Mouse (Mus musculus) forebrain, embryonic 15.5 days (tissue): ENCODE measurements around the gene Hmx1. TPM values are rescaled to one million over a fixed set of nuclear protein-coding genes. Genes with fewer than 3 reads are reported as not detected.

Source experiments
- ATAC-seq: fragments of 200-750 bp; cut with Nextera tagmentation; replicated peaks from 2 replicates; pipeline ENCODE4 v1.8.0; 2017; ENCODE audit warnings: mild to moderate bottlenecking, moderate TSS enrichment, moderate library complexity
- H3K27ac ChIP-seq: fragments of 300-500 bp; sonication (generic); replicated peaks from 2 replicates; pipeline ENCODE4 v1.5.1; 2015; ENCODE audit warnings: mild to moderate bottlenecking, inconsistent platforms
- H3K27me3 ChIP-seq: fragments of 300-500 bp; sonication (generic); 2 replicates; pipeline ENCODE4 v1.6.1; 2015; ENCODE audit warnings: inconsistent platforms
- H3K36me3 ChIP-seq: fragments of 300-500 bp; sonication (generic); 2 replicates; pipeline ENCODE4 v1.6.1; 2015; ENCODE audit warnings: mild to moderate bottlenecking, inconsistent platforms
- H3K4me1 ChIP-seq: fragments of 300-500 bp; sonication (generic); 2 replicates; pipeline ENCODE4 v1.6.1; 2015; ENCODE audit warnings: inconsistent platforms
- H3K4me2 ChIP-seq: fragments of 300-500 bp; sonication (generic); replicated peaks from 2 replicates; pipeline ENCODE4 v1.6.1; 2015; ENCODE audit warnings: mild to moderate bottlenecking, inconsistent platforms
- H3K4me3 ChIP-seq: fragments of 300-500 bp; sonication (generic); 2 replicates; pipeline ENCODE4 v1.5.1; 2015; ENCODE audit warnings: mild to moderate bottlenecking, inconsistent platforms
- H3K9ac ChIP-seq: fragments of 300-500 bp; sonication (generic); replicated peaks from 2 replicates; pipeline ENCODE4 v1.6.1; 2015; ENCODE audit warnings: mild to moderate bottlenecking, inconsistent platforms
- H3K9me3 ChIP-seq: fragments of 300-500 bp; sonication (generic); 2 replicates; pipeline ENCODE4 v1.6.1; 2016; ENCODE audit warnings: inconsistent platforms
- WGBS: fragments of 180-500 bp; shearing (Covaris S2); methylation state at CpG from one replicate; pipeline ENCODE4 v1.1.7; 2015; ENCODE audit warnings: mixed read lengths; 5-methylcytosine and 5-hydroxymethylcytosine counted together
- polyA plus RNA-seq: library from polyadenylated mRNA; unstranded; fragments of >200 nt; fragmentation: Nextera tagmentation; extraction: Ambion mirVana; gene quantifications from 2 replicates; pipeline ENCODE4 v1.2.1, GENCODE M21; 2015

Hmx1 gene
- polyA plus RNA-seq, 1 experiment from 2014 or later: not detected

- peaks cover 27% of the 10 kb centered on the region for H3K4me1 ChIP-seq
- no peak overlapping the region for H3K9ac ChIP-seq
- no peak overlapping the region for H3K27ac ChIP-seq
- no peaks in the 10 kb centered on the region for H3K36me3 ChIP-seq
- 10% methylated on average over 3 of the region's 3 CpGs for WGBS
- no peak for ATAC-seq
- H3K27me3 ChIP-seq: peaks cover 100% of the 10 kb centered on the region
- no peak overlapping the region for H3K4me2 ChIP-seq
- H3K9me3 ChIP-seq: no peaks in the 10 kb centered on the region
- H3K4me3 ChIP-seq: no peak overlapping the region
These were observed 1.0 kb downstream of the Hmx1 start for GRCm38 (mm10) chr5:35389915-35390314.

DNA sequence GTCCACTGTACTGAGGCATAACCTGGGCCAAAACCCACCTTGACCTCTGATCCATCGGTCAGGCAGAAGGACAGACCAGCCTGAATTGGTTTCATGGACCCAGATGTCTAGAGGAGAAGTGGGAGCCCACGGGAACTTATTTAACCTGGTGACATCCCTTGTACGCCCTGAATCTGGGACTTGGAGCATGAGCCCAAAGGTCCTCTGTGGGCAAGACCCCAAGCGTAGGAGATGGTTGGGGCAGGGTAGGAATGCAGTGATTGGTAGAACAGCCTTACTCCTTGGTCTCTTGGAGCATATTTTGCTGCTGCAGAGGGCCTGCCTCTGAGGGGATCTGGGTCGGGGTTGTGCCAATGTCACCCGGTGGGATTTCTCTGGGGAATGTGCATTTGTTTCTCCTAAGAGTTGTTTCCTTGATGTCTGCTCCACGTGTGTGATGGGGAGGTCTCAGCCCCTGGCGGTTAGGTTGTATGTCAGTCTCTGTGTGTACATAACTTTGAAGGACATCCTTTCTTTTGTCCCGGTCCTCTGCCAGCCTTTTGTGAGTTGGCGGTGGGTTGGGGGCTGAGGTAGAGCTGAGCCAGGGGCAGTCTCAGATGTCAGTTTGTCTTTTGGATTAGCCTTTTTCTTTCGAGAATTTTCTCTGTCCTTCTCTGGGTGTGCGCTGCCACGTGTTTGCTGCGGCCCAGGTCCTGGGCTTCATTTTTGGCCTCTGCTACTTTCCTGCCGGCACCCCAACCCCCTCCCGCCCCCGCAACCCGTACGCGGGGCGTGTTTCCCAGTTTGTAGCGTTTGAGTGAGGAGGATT lies 2.1 kb downstream of the Hmx1 start:
- no peak overlapping the region for H3K4me2 ChIP-seq

DNA sequence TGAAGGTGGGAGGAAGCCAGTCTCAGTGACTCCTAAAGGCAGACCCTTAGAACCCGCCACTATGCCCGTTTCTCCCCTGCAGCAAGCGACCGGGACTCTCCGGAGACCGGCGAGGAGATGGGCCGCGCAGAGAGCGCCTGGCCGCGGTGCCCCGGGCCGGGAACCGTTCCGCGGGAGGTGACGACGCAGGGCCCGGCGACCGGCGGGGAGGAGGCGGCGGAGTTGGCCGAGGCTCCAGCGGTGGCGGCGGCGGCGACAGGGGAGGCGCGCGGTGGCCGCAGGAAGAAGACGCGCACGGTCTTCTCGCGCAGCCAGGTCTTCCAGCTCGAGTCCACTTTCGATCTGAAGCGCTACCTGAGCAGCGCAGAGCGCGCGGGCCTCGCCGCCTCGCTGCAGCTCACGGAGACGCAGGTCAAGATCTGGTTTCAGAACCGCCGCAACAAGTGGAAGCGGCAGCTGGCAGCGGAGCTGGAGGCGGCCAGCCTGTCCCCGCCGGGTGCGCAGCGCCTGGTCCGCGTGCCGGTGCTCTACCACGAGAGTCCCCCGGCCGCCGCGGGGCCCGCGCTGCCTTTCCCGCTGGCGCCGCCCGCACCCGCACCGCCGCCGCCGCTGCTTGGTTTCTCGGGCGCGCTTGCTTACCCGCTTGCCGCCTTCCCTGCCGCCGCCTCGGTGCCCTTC lies 2.9 kb downstream of the Hmx1 start:
- peak overlapping the region; percentile 35 for H3K4me2 ChIP-seq

More for the DNA sequence above, 2.1 kb downstream of the Hmx1 start:
- Histone ChIP-seq H3K27me3 (peaks cover 100% of the 10 kb centered on the region), H3K27ac (no peak overlapping the region), H3K4me1 (peaks cover 27% of the 10 kb centered on the region), H3K9ac (no peak overlapping the region), H3K9me3 (no peaks in the 10 kb centered on the region), H3K36me3 (no peaks in the 10 kb centered on the region), H3K4me3 (peak overlapping the region; percentile 19; the same call in 1 of the 2 replicates)
- ATAC-seq: no peak
- WGBS: 2% methylated on average over 22 of the region's 22 CpGs

DNA sequence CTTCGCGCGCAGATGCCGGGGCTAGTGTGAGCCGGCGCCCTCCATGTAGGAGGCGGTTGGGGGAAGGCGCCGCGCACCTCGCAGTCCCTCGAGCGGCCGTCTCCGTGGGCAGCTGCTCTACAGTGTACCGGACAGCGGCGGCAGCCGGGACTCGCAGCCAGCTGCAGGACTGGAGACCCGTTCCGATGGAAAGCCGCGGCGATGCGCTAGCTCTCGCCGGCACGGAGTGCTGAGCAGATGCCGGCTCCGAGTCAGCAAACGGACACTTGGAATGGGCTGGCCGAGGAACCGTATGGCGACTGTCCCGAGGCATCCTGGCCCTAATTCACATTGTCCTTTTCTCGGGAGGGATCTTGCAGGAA lies 3.4 kb downstream of the Hmx1 start:
- H3K4me3 ChIP-seq: peak overlapping the region; percentile 19
- H3K4me1 ChIP-seq: peaks cover 32% of the 10 kb centered on the region
- H3K36me3 ChIP-seq: no peaks in the 10 kb centered on the region
- H3K27me3 ChIP-seq: peaks cover 94% of the 10 kb centered on the region
- no peak overlapping the region for H3K9ac ChIP-seq
- peak overlapping the region; percentile 35 for H3K4me2 ChIP-seq
- under 1% methylated on average over 37 of the region's 37 CpGs for WGBS
- H3K9me3 ChIP-seq: no peaks in the 10 kb centered on the region
- ATAC-seq: no peak
- no peak overlapping the region for H3K27ac ChIP-seq

More for the DNA sequence above, 2.9 kb downstream of the Hmx1 start:
- H3K9me3 ChIP-seq: no peaks in the 10 kb centered on the region
- no peaks in the 10 kb centered on the region for H3K36me3 ChIP-seq
- no peak overlapping the region for H3K27ac ChIP-seq
- H3K4me3 ChIP-seq: peak overlapping the region; percentile 19
- H3K27me3 ChIP-seq: peaks cover 94% of the 10 kb centered on the region
- under 1% methylated on average over 88 of the region's 88 CpGs for WGBS
- no peak for ATAC-seq
- no peak overlapping the region for H3K9ac ChIP-seq
- H3K4me1 ChIP-seq: peaks cover 27% of the 10 kb centered on the region

- 5% methylated on average over 9 of the region's 9 CpGs for WGBS
- no peak overlapping the region for H3K4me3 ChIP-seq
- H3K27ac ChIP-seq: no peak overlapping the region
- H3K4me2 ChIP-seq: no peak overlapping the region
- H3K9me3 ChIP-seq: no peaks in the 10 kb centered on the region
- peaks cover 26% of the 10 kb centered on the region for H3K4me1 ChIP-seq
- ATAC-seq: no peak
- no peaks in the 10 kb centered on the region for H3K36me3 ChIP-seq
- no peak overlapping the region for H3K9ac ChIP-seq
- peaks cover 92% of the 10 kb centered on the region for H3K27me3 ChIP-seq
These were observed 6.9 kb downstream of the Hmx1 start for GRCm38 (mm10) chr5:35395566-35396440.

DNA sequence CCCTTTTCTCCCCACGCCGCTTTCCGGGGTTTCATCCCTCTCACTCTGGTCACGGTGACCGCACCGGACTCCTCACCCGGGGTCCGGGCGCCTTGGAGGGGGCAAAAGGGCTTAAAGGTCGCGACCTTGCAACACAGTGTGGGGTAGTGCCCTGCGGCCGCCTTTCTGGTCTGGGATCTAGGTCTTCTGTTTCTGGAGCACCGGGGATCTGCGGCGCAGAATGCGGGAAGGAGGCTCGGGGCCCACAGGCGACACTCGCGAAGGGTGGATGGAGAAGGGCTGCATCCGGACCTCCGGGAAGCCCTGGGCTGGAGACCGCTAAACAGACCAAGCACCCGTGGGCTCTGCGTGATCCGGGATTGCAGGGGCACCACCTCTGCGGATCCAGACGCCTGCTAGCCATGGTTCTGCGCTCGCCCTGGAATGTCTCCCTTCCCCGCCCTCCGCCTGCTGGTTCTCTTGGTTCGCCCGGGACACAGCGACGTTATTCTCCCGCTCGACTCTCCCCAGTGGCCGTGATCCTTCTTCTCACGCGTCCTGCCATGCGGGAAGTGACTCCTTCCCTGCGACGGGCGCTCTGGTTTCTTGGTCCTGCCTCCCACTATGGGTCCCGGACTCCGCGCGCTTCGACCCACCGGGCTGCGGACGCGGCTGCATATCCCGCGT lies 8.2 kb downstream of the Hmx1 start:
- H3K4me2 ChIP-seq: no peak overlapping the region
- H3K4me1 ChIP-seq: peaks cover 21% of the 10 kb centered on the region
- under 1% methylated on average over 57 of the region's 57 CpGs for whole genome bisulfite sequencing
- H3K9me3 ChIP-seq: no peaks in the 10 kb centered on the region
- no peak overlapping the region for H3K4me3 ChIP-seq
- H3K36me3 ChIP-seq: no peaks in the 10 kb centered on the region
- no peak overlapping the region for H3K9ac ChIP-seq
- H3K27me3 ChIP-seq: peaks cover 92% of the 10 kb centered on the region
- no peak for ATAC-seq
- H3K27ac ChIP-seq: no peak overlapping the region

- no peaks in the 10 kb centered on the region for H3K36me3 ChIP-seq
- no peaks in the 10 kb centered on the region for H3K9me3 ChIP-seq
- no peak overlapping the region for H3K4me2 ChIP-seq
- H3K9ac ChIP-seq: no peak overlapping the region
- WGBS: under 1% methylated on average over 47 of the region's 52 CpGs
- H3K4me1 ChIP-seq: peaks cover 18% of the 10 kb centered on the region
- H3K27me3 ChIP-seq: peaks cover 92% of the 10 kb centered on the region
- ATAC-seq: no peak
- H3K4me3 ChIP-seq: no peak overlapping the region
- H3K27ac ChIP-seq: no peak overlapping the region
These were observed 8.9 kb downstream of the Hmx1 start for GRCm38 (mm10) chr5:35397642-35398309.

- no peaks in the 10 kb centered on the region for H3K36me3 ChIP-seq
- 1% methylated on average over 14 of the region's 14 CpGs for WGBS
These were observed 9.5 kb downstream of the Hmx1 start for GRCm38 (mm10) chr5:35398310-35398910.

GRCm38 (mm10) chr5:35399061-35399460 lies 10.2 kb downstream of the Hmx1 start:
- no peak overlapping the region for H3K4me3 ChIP-seq
- H3K9ac ChIP-seq: no peak overlapping the region
- no peaks in the 10 kb centered on the region for H3K9me3 ChIP-seq
- H3K4me2 ChIP-seq: no peak overlapping the region
- H3K27ac ChIP-seq: no peak overlapping the region
- no peaks in the 10 kb centered on the region for H3K36me3 ChIP-seq
- peaks cover 92% of the 10 kb centered on the region for H3K27me3 ChIP-seq
- no peak for ATAC-seq
- H3K4me1 ChIP-seq: peaks cover 18% of the 10 kb centered on the region
- 0% methylated on average over 7 of the region's 7 CpGs for WGBS

More at GRCm38 (mm10) chr5:35398310-35398910, 9.5 kb downstream of the Hmx1 start:
- no peaks in the 10 kb centered on the region for H3K9me3 ChIP-seq
- H3K4me2 ChIP-seq: no peak overlapping the region
- peaks cover 18% of the 10 kb centered on the region for H3K4me1 ChIP-seq
- H3K27ac ChIP-seq: no peak overlapping the region
- H3K4me3 ChIP-seq: no peak overlapping the region
- no peak for ATAC-seq
- no peak overlapping the region for H3K9ac ChIP-seq
- peaks cover 92% of the 10 kb centered on the region for H3K27me3 ChIP-seq

GRCm38 (mm10) chr5:35399704-35400320 lies 10.9 kb downstream of the Hmx1 start:
- under 1% methylated on average over 48 of the region's 48 CpGs for WGBS
- Histone ChIP-seq H3K4me1 (peaks cover 18% of the 10 kb centered on the region), H3K9me3 (no peaks in the 10 kb centered on the region), H3K27ac (no peak overlapping the region), H3K4me3 (0 out of 2 replicates have a peak overlapping the region, but pooled peaks have one; percentile 3), H3K4me2 (no peak overlapping the region), H3K36me3 (no peaks in the 10 kb centered on the region), H3K27me3 (peaks cover 91% of the 10 kb centered on the region), H3K9ac (no peak overlapping the region)
- ATAC-seq: no peak
